Mouse (Mus musculus) heart, adult 2 months (tissue): ENCODE data around the gene Ufc1.

Experiments used
- CTCF ChIP-seq: fragments of 200-600 bp; IDR thresholded peaks from 2 replicates; pipeline ENCODE4 v1.8.1; 2022; ENCODE audit warnings: antibody characterized with exemption, mild to moderate bottlenecking, moderate library complexity
- EP300 ChIP-seq: fragments of 200-500 bp; IDR thresholded peaks from 2 replicates; pipeline ENCODE4 v1.6.1; 2011; ENCODE audit warnings: low read depth, low read length, control low read depth; ENCODE audit not compliant: insufficient read depth

- TF ChIP-seq CTCF (no peak), EP300 (no peak)
These were observed 15.7 kb downstream of the Ufc1 start for GRCm38 (mm10) chr1:171279012-171279705.
